Mouse (Mus musculus): Measurements from ENCODE around the gene Ndufb3.

GRCm38 (mm10) chr1:58618766-58619165, 32.6 kb downstream of the Ndufb3 start:
- no peak for TF ChIP-seq CTCF (IDR thresholded peaks at IDR 0.05; ENCODE audit: borderline replicate concordance, insufficient read depth, low read depth, low read length)
- TF ChIP-seq POLR2A (IDR thresholded peaks at IDR 0.05; ENCODE audit: borderline replicate concordance, insufficient read depth, low read length): no peak
